Mouse (Mus musculus) CH12.LX (cell line): ENCODE measurements around the gene Gm13539. TPM values are rescaled to one million over a fixed set of nuclear protein-coding genes. Genes with fewer than 3 reads are reported as not detected.

ENCODE experiments used
- DNase-seq: peaks from one replicate; pipeline ENCODE4 v3.0.0-alpha.2; 2013; ENCODE audit errors: extremely low read depth
- H3K27ac ChIP-seq: 2 replicates; pipeline ENCODE4 v1.5.1; 2012; ENCODE audit warnings: low read depth, mild to moderate bottlenecking, control low read depth, moderate library complexity; ENCODE audit not compliant: insufficient read depth
- H3K27me3 ChIP-seq: replicated peaks from 2 replicates; pipeline ENCODE3; 2012; ENCODE audit warnings: inconsistent platforms
- H3K36me3 ChIP-seq, 2 experiments: replicated peaks in 1 of 2; 2 replicates each; pipeline versions ENCODE3 to v1.6.1; 2012; ENCODE audit warnings: inconsistent platforms in 1 of 2, low read length in 1 of 2, mild to moderate bottlenecking in 1 of 2, mixed read lengths in 1 of 2, moderate library complexity in 1 of 2; ENCODE audit not compliant: control insufficient read depth in 1 of 2, insufficient read depth in 1 of 2
- H3K4me1 ChIP-seq, 2 experiments: 2 replicates each; pipeline ENCODE4 v1.6.1; 2012; ENCODE audit warnings: inconsistent platforms in 1 of 2, moderate library complexity in 1 of 2; ENCODE audit not compliant: insufficient read depth in 2 of 2, control insufficient read depth in 1 of 2
- H3K4me2 ChIP-seq: 2 replicates; pipeline ENCODE4 v1.6.1; 2012; ENCODE audit warnings: low read depth, mild to moderate bottlenecking, control low read depth; ENCODE audit not compliant: poor library complexity, insufficient read depth, severe bottlenecking
- H3K4me3 ChIP-seq, 3 experiments: fragments of 150-350 bp in 1 of 3; sonication (generic) in 1 of 3; replicated peaks in 1 of 3; 2 replicates each; pipeline versions ENCODE3 to v1.5.1; 2011 to 2012; ENCODE audit warnings: low read depth in 2 of 3, low read length in 2 of 3, mild to moderate bottlenecking in 2 of 3, moderate library complexity in 2 of 3, control low read depth in 1 of 3, improper control_type of control experiment in 1 of 3, inconsistent platforms in 1 of 3, mixed read lengths in 1 of 3; ENCODE audit not compliant: poor library complexity in 1 of 3
- H3K79me2 ChIP-seq: replicated peaks from 2 replicates; pipeline ENCODE4 v1.6.1; 2012; ENCODE audit warnings: mild to moderate bottlenecking, moderate library complexity; ENCODE audit not compliant: control insufficient read depth, poor library complexity, insufficient read depth, severe bottlenecking; ENCODE audit errors: extremely low read depth
- H3K9ac ChIP-seq: 2 replicates; pipeline ENCODE4 v1.6.1; 2012; ENCODE audit warnings: low read depth, mild to moderate bottlenecking, control low read depth, moderate library complexity; ENCODE audit not compliant: insufficient read depth
- H3K9me3 ChIP-seq: replicated peaks from 2 replicates; pipeline ENCODE3; 2012; ENCODE audit warnings: low read length, inconsistent platforms, mixed read lengths
- BHLHE40 ChIP-seq: IDR thresholded peaks from 2 replicates; pipeline ENCODE4 v1.6.1; 2011; ENCODE audit warnings: mild to moderate bottlenecking, low read depth, low read length, improper control_type of control experiment
- CHD2 ChIP-seq: IDR thresholded peaks from 2 replicates; pipeline ENCODE4 v1.6.1; 2011; ENCODE audit warnings: low read length, improper control_type of control experiment
- ELF1 ChIP-seq: IDR thresholded peaks from 2 replicates; pipeline ENCODE4 v1.6.1; 2014; ENCODE audit warnings: low read depth, mild to moderate bottlenecking, inconsistent platforms, low read length, improper control_type of control experiment
- EP300 ChIP-seq: IDR thresholded peaks from 2 replicates; pipeline ENCODE4 v1.6.1; 2011; ENCODE audit warnings: low read length, improper control_type of control experiment
- ETS1 ChIP-seq: conservative IDR thresholded peaks from 2 replicates; pipeline ENCODE4 v1.6.1; 2012; ENCODE audit warnings: low read depth, mild to moderate bottlenecking, inconsistent platforms, low read length, improper control_type of control experiment, moderate library complexity
- JUN ChIP-seq: IDR thresholded peaks from 2 replicates; pipeline ENCODE4 v1.6.1; 2011; ENCODE audit warnings: low read depth, mild to moderate bottlenecking, low read length, improper control_type of control experiment, moderate library complexity; ENCODE audit not compliant: insufficient read depth
- JUND ChIP-seq: conservative IDR thresholded peaks from 2 replicates; pipeline ENCODE4 v1.6.1; 2011; ENCODE audit warnings: low read depth, low read length, improper control_type of control experiment
- KAT2A ChIP-seq: IDR thresholded peaks from 2 replicates; pipeline ENCODE4 v1.6.1; 2012; ENCODE audit warnings: low read length, improper control_type of control experiment, inconsistent platforms; ENCODE audit not compliant: insufficient replicate concordance
- MAFK ChIP-seq: IDR thresholded peaks from 2 replicates; pipeline ENCODE4 v1.6.1; 2011; ENCODE audit warnings: low read length, improper control_type of control experiment; ENCODE audit not compliant: insufficient replicate concordance
- MEF2A ChIP-seq: IDR thresholded peaks from 2 replicates; pipeline ENCODE4 v1.6.1; 2014; ENCODE audit warnings: low read depth, mild to moderate bottlenecking, inconsistent platforms, low read length, improper control_type of control experiment, borderline replicate concordance
- PAX5 ChIP-seq: IDR thresholded peaks from 2 replicates; pipeline ENCODE4 v1.6.1; 2012; ENCODE audit warnings: low read length, inconsistent platforms, mixed read lengths
- POLR2A ChIP-seq: IDR thresholded peaks from 2 replicates; pipeline ENCODE4 v1.6.1; 2011; ENCODE audit warnings: low read depth, mild to moderate bottlenecking, improper control_type of control experiment, low read length
- SMC3 ChIP-seq: IDR thresholded peaks from 2 replicates; pipeline ENCODE4 v1.6.1; 2011; ENCODE audit warnings: low read depth, low read length, improper control_type of control experiment
- TCF12 ChIP-seq: IDR thresholded peaks from 2 replicates; pipeline ENCODE4 v1.6.1; 2014; ENCODE audit warnings: low read depth, mild to moderate bottlenecking, inconsistent platforms, low read length, improper control_type of control experiment
- UBTF ChIP-seq: IDR thresholded peaks from 2 replicates; pipeline ENCODE4 v1.6.1; 2012; ENCODE audit warnings: low read depth, mild to moderate bottlenecking, inconsistent platforms, low read length, improper control_type of control experiment, moderate library complexity
- USF1 ChIP-seq: IDR thresholded peaks from 2 replicates; pipeline ENCODE4 v1.6.1; 2014; ENCODE audit warnings: low read depth, mild to moderate bottlenecking, inconsistent platforms, low read length, improper control_type of control experiment
- ZMIZ1 ChIP-seq: IDR thresholded peaks from 2 replicates; pipeline ENCODE4 v1.6.1; 2012; ENCODE audit warnings: low read depth, mild to moderate bottlenecking, inconsistent platforms, low read length, improper control_type of control experiment
- dilution Hi-C: fragments of 300-500 bp; cut with MboI; formaldehyde crosslinking; loops from 2 replicates; pipeline ENCODE4 v1.14.3; 2020; ENCODE audit warnings: low sequenced_read_pairs; ENCODE audit not compliant: extremely low pct_unique_long_range_greater_than_20kb, extremely low pct_ligation_motif_present
- in situ Hi-C: fragments of 300-500 bp; cut with MboI; formaldehyde crosslinking; loops from 3 replicates; pipeline ENCODE4 v1.14.3; 2019; ENCODE audit warnings: low sequenced_read_pairs, low pct_ligation_motif_present, low pct_unique_long_range_greater_than_20kb, mixed read lengths
- polyA plus RNA-seq: library from polyadenylated mRNA; unstranded; fragments of >175 nt; gene quantifications from 2 replicates; pipeline ENCODE4 v1.2.1, GENCODE M21; 2012; ENCODE audit warnings: low read depth; ENCODE audit not compliant: insufficient read length
- total RNA-seq, 2 experiments: library from RNA; depleted of rRNA; stranded (reverse); fragments of 300-350 nt in 1 of 2; fragments of >200 nt in 1 of 2; gene quantifications; 2 replicates each; pipeline ENCODE4 v1.2.3; 2012 to 2014

Gm13539 gene
- total and polyA plus RNA-seq, 3 experiments = not detected

GRCm38 (mm10) chr2:25741671-25742070 is 40.4 kb upstream of the Gm13539 start:
- no peaks in the 10 kb centered on the region for H3K4me1 ChIP-seq
- dilution Hi-C loops = no loop called here
- DNase-seq = no peak
- TF ChIP-seq ELF1 = no peak
- no peak for TF ChIP-seq BHLHE40
- TF ChIP-seq MEF2A = no peak
- TF ChIP-seq MAFK = no peak
- no peak for TF ChIP-seq JUND
- no peak for TF ChIP-seq POLR2A
- no peak for TF ChIP-seq TCF12
- no peak for TF ChIP-seq EP300
- no peak for TF ChIP-seq PAX5
- no peak for TF ChIP-seq KAT2A
- no peak for TF ChIP-seq JUN
- TF ChIP-seq CHD2 = no peak
- no peak for TF ChIP-seq ETS1
- no peak for TF ChIP-seq ZMIZ1
- TF ChIP-seq UBTF = no peak
- no peak for TF ChIP-seq SMC3
- TF ChIP-seq USF1 = no peak
- TF ChIP-seq, all 38 proteins: peak for 0
- H3K4me2 ChIP-seq = no peak overlapping the region
- no peaks in the 10 kb centered on the region for H3K79me2 ChIP-seq
- H3K27me3 ChIP-seq = peaks cover 31% of the 10 kb centered on the region
- no peak overlapping the region for H3K9ac ChIP-seq
- no peaks in the 10 kb centered on the region for H3K9me3 ChIP-seq
- H3K4me3 ChIP-seq = no peak overlapping the region
- no peak overlapping the region for H3K27ac ChIP-seq
- in situ Hi-C loops = no loop called here
- no peaks in the 10 kb centered on the region for H3K36me3 ChIP-seq

- in situ Hi-C loops = no loop called here
- no peak for TF ChIP-seq USF1
- TF ChIP-seq SMC3 = no peak
- Histone ChIP-seq H3K36me3 (no peaks in the 10 kb centered on the region), H3K27ac (no peak overlapping the region), H3K4me2 (no peak overlapping the region), H3K9ac (no peak overlapping the region), H3K9me3 (peaks cover 3% of the 10 kb centered on the region), H3K79me2 (no peaks in the 10 kb centered on the region), H3K4me1 (0 out of 4 replicates have a peak, but pooled peaks cover 0 to 3% of the 10 kb centered on the region in 2 experiments), H3K27me3 (peaks cover 23% of the 10 kb centered on the region), H3K4me3 (no peak overlapping the region)
- dilution Hi-C loops = no loop called here
- no peak for DNase-seq
Observed at GRCm38 (mm10) chr2:25754201-25754600, 27.9 kb upstream of the Gm13539 start.
